ENCODE assay signal across 8 mouse cellular contexts in genomic region chr3:37876016-37876765, GRCm38 (mm10).
DNase-seq lines count a peak whose midpoint lies in the region; ATAC-seq and TF ChIP-seq lines count a peak whose summit lies in the region.

No protein-coding gene starts in this region.

- H3K9me3 ChIP-seq in hindbrain, embryonic 12.5 days (replicated peaks), result no peaks in the 10 kb centered on the region
- no peaks in the 10 kb centered on the region for H3K9me3 ChIP-seq in hindbrain, embryonic 11.5 days (ENCODE audit: control insufficient read depth, low read length)
- no peaks in the 10 kb centered on the region for H3K9me3 ChIP-seq in kidney, postnatal 0 days (replicated peaks; ENCODE audit: low read length)
- H3K9me3 ChIP-seq in neural tube, embryonic 13.5 days, result no peaks in the 10 kb centered on the region

- H3K9ac ChIP-seq in hindbrain, embryonic 12.5 days, result no peak overlapping the region
- H3K9ac ChIP-seq in hindbrain, embryonic 11.5 days (ENCODE audit: low read depth, low read length), result no peak overlapping the region
- no peak overlapping the region for H3K9ac ChIP-seq in kidney, postnatal 0 days (ENCODE audit: low read depth, low read length)
- H3K9ac ChIP-seq in neural tube, embryonic 13.5 days, result no peak overlapping the region

- peak overlapping the region; percentile 30; the same call in 1 of the 2 replicates for H3K27ac ChIP-seq in hindbrain, embryonic 12.5 days
- H3K27ac ChIP-seq in hindbrain, embryonic 11.5 days (ENCODE audit: low read depth, low read length), result no peak overlapping the region
- H3K27ac ChIP-seq in kidney, postnatal 0 days, result peak overlapping the region; percentile 72
- peak overlapping the region; percentile 64; the same call in 1 of the 2 replicates for H3K27ac ChIP-seq in neural tube, embryonic 13.5 days (replicated peaks)
- no peak overlapping the region for H3K27ac ChIP-seq in cerebellum, adult 2 months (ENCODE audit: insufficient read depth, low read length)

- H3K36me3 ChIP-seq in hindbrain, embryonic 12.5 days, result no peaks in the 10 kb centered on the region
- no peaks in the 10 kb centered on the region for H3K36me3 ChIP-seq in hindbrain, embryonic 11.5 days (ENCODE audit: control insufficient read depth, insufficient read depth, low read length)
- no peaks in the 10 kb centered on the region for H3K36me3 ChIP-seq in kidney, postnatal 0 days (ENCODE audit: insufficient read depth, low read length)
- no peaks in the 10 kb centered on the region for H3K36me3 ChIP-seq in neural tube, embryonic 13.5 days

- WGBS in hindbrain, embryonic 12.5 days, result 83% methylated on average over 13 of the region's 13 CpGs
- WGBS in hindbrain, embryonic 11.5 days, result 85% methylated on average over 13 of the region's 13 CpGs
- WGBS in kidney, postnatal 0 days, result 73% methylated on average over 13 of the region's 13 CpGs
- WGBS in neural tube, embryonic 13.5 days, result 76% methylated on average over 13 of the region's 13 CpGs
- WGBS in cerebellum, adult 2 months, result 88% methylated on average over 13 of the region's 13 CpGs

- no peak for DNase-seq in hindbrain, embryonic 11.5 days (ENCODE audit: low spot score)
- DNase-seq in heart, adult 9 months (ENCODE audit: low spot score in 2 of 2), result peak; percentile 32 to 49
- DNase-seq in kidney, postnatal 0 days (ENCODE audit: low spot score), result peak; percentile 70
- no peak for DNase-seq in layer of hippocampus, adult 9-11 months
- no peak for DNase-seq in cerebellum, postnatal 4 days (ENCODE audit: low spot score in 2 of 2)
- DNase-seq in cerebellum, adult 2 months, result no peak

- no peak for TF ChIP-seq CTCF in kidney, postnatal 0 days (IDR thresholded peaks at IDR 0.05; ENCODE audit: low read depth)
- no peak for TF ChIP-seq CTCF in cerebellum, adult 2 months (IDR thresholded peaks at IDR 0.05; ENCODE audit: borderline replicate concordance, insufficient read depth, low read depth, low read length)

- H3K27me3 ChIP-seq in hindbrain, embryonic 12.5 days, result no peaks in the 10 kb centered on the region
- no peaks in the 10 kb centered on the region for H3K27me3 ChIP-seq in hindbrain, embryonic 11.5 days (ENCODE audit: control insufficient read depth, insufficient read depth, low read length)
- no peaks in the 10 kb centered on the region for H3K27me3 ChIP-seq in kidney, postnatal 0 days (ENCODE audit: insufficient read depth, low read length)
- no peaks in the 10 kb centered on the region; the same call in 1 of the 2 replicates for H3K27me3 ChIP-seq in neural tube, embryonic 13.5 days
- H3K27me3 ChIP-seq in cerebellum, adult 2 months (ENCODE audit: control insufficient read depth, insufficient read depth, low read length), result no peaks in the 10 kb centered on the region

- H3K4me1 ChIP-seq in hindbrain, embryonic 12.5 days, result peaks cover 9% of the 10 kb centered on the region; the same call in 1 of the 2 replicates
- H3K4me1 ChIP-seq in hindbrain, embryonic 11.5 days (replicated peaks; ENCODE audit: control insufficient read depth, insufficient read depth, low read length), result no peaks in the 10 kb centered on the region; the same call in 1 of the 2 replicates
- H3K4me1 ChIP-seq in kidney, postnatal 0 days (replicated peaks; ENCODE audit: insufficient read depth, low read length), result 0 out of 2 replicates have a peak, but pooled peaks cover 3% of the 10 kb centered on the region
- H3K4me1 ChIP-seq in neural tube, embryonic 13.5 days (replicated peaks), result peaks cover 16% of the 10 kb centered on the region
- H3K4me1 ChIP-seq in cerebellum, adult 2 months (ENCODE audit: control insufficient read depth, insufficient read depth, low read length), result peaks cover 10% of the 10 kb centered on the region

- H3K4me2 ChIP-seq in hindbrain, embryonic 12.5 days (replicated peaks), result no peak overlapping the region
- H3K4me2 ChIP-seq in hindbrain, embryonic 11.5 days (replicated peaks; ENCODE audit: low read depth, low read length), result no peak overlapping the region
- no peak overlapping the region for H3K4me2 ChIP-seq in kidney, postnatal 0 days (ENCODE audit: low read length)
- H3K4me2 ChIP-seq in neural tube, embryonic 13.5 days, result no peak overlapping the region

- H3K4me3 ChIP-seq in hindbrain, embryonic 12.5 days, result no peak overlapping the region
- no peak overlapping the region for H3K4me3 ChIP-seq in hindbrain, embryonic 11.5 days (ENCODE audit: low read depth, low read length)
- H3K4me3 ChIP-seq in kidney, postnatal 0 days (replicated peaks; ENCODE audit: low read depth, low read length), result no peak overlapping the region
- no peak overlapping the region for H3K4me3 ChIP-seq in neural tube, embryonic 13.5 days
- no peak overlapping the region for H3K4me3 ChIP-seq in cerebellum, adult 2 months (replicated peaks; ENCODE audit: insufficient read depth, low read depth, low read length)

- TF ChIP-seq POLR2A in cerebellum, adult 2 months (IDR thresholded peaks at IDR 0.05; ENCODE audit: borderline replicate concordance, insufficient read depth, low read length), result no peak

- no peak for ATAC-seq in hindbrain, embryonic 12.5 days (ENCODE audit: low FRiP score)
- no peak for ATAC-seq in hindbrain, embryonic 11.5 days (ENCODE audit: low FRiP score)
- ATAC-seq in kidney, postnatal 0 days (replicated peaks; ENCODE audit: low FRiP score, low read depth), result no peak
- ATAC-seq in neural tube, embryonic 13.5 days (ENCODE audit: low read depth), result no peak

Comparison
In these comparisons a context has a peak if more than half of its experiments do, and no peak if none do; other contexts are left out.
1. H3K27ac ChIP-seq: peak in hindbrain, embryonic 12.5 days (single experiment), kidney, postnatal 0 days (single experiment) and neural tube, embryonic 13.5 days (single experiment); none in hindbrain, embryonic 11.5 days (single experiment) and cerebellum, adult 2 months (single experiment).
2. DNase-seq: peak in heart, adult 9 months (2 of 2) and kidney, postnatal 0 days (single experiment); none in hindbrain, embryonic 11.5 days (single experiment), layer of hippocampus, adult 9-11 months (single experiment), cerebellum, postnatal 4 days (0 of 2) and cerebellum, adult 2 months (0 of 2).